Mouse (Mus musculus) urinary bladder, postnatal 10 days (tissue): ENCODE data around the gene Gpr152.
"Not testable (repeated sequence)": the region's sequence is repeated elsewhere in the genome, so short reads cannot be mapped to it uniquely, and the experiment has no call there.

Experiments
- DNase-seq: peaks from one replicate; pipeline ENCODE4 v3.0.0; 2022; ENCODE audit warnings: low spot score

Gpr152 gene

DNA sequence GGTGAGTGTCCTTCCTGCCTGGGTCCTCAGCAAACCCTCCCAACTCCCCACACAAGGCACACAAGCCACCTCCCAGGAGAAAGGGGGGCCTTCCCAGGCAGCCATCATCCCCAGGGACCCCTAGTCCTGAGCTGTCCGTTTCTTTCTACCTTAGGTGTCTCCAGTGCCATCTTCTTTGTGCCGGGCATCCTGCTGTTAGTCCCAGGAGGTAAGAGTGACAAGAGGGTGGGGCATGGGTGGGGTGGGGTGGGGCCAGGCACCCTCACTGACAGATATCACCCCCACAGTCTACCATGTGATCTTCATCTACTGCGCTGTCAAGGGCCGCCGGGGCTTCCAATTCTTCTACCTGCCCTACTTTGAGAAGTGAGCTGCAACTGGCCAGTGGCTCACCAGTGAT lies 8.5 kb upstream of the Gpr152 start:
- DNase-seq, result no peak

DNA sequence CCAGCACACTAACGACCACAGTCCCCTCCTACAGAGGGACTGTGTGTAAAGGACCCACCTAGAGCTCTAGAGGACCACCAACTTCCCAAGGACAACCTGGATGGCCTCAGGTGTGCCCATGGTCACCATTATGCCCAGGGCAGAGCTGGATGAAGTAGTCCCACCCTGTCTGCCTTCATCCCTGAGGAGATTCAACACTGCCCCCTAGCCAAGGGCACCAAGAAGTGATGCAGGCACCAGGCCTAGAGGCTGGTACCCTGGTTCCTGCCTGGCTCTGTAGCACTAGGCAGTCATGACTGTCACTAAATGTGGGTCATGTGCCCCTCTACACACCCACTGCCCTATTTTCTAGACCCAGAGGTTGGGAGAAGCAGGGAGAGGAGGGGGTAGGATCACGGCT lies 7.8 kb upstream of the Gpr152 start:
- no peak for DNase-seq

DNA sequence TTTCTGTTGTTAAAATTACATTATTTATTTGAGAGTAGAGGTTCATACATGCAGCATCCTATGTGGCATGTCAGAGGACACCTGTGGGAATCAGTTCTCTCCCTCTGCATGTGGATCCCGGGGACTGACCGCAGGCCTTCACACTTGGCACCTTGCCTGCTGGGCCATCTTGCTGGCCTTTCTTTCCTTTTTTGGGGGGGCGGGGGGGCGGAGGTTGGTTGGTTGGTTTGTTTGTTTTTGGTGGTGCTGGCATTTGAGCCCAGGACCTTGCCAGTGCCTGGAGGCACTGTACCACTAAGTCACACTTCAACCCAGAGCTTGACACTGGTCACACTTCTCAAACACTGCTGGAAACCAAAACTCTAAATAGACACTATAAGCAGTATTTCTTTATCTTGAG lies 5.2 kb upstream of the Gpr152 start:
- DNase-seq, result no peak

DNA sequence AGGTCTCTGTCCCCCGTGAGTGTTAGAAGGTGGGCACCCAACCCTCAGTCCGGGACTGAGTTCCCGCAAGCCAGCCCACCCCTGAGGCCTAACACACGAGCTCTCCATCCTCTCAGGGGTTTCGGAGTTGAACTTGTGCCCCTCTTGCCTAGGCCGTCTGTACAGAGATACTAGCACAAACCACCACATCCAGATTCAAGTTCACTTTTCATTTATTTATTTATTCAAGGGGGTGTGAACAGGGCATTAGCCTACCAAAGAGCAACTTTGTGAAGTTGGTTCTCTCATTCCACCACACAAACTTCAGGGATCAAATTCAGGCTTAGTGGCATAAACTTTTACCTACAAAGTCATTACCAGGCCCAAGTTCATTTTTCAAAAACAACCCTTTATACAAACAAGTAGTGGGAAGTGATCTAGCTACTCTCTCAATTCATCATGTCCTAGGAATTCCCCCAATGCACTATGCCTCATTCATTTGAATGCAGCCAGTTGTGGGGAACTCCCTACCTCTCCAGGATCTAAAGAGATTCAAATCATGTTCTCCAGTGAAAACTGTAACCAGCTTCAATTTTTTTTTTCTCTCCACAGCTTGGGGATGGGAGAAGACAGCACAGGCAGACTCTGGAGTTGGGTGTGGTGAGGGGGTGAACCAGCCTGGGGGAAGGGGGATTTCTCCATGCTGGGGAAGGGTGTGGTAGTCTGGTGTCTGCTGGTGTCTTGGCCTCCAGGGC lies 4.2 kb upstream of the Gpr152 start:
- not testable (repeated sequence) for DNase-seq

DNA sequence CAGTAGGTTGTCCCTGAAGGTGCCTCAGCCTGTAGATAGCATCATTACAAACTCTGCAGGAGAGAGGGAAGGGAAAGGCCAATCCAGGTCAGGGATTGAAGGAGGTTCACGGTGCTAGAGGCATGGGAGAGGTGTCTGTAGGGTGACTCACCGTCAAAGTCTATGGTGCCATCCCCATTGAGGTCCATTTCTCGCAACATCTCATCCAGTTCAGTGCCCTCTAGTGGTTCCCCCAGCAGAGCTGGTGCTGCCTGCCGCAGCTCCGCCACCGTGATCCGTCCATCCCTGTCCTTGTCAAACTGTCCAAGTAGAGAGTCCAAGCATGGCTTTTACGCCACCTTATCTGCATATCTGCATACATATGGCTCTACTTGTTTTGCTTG lies 3.6 kb upstream of the Gpr152 start:
- DNase-seq, result not testable (repeated sequence)

DNA sequence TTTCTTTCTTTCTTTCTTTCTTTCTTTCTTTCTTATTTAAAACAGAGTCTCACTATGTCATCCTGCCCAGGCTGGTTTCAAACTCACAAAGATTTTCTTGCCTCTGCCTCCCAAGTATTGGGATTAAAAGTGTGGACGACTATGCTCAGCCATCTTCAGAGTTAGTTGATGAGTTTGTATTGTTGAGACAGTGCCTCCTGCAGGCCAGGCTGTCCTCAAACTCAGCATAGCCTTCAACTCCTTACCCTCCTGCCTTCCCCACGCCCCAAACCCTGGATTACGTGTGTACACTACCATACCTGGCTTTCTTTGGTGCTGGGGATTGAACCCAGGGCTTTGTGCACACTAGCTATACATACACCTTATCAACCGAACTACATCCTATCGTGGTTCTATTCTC lies 3.1 kb upstream of the Gpr152 start:
- DNase-seq, result no peak

DNA sequence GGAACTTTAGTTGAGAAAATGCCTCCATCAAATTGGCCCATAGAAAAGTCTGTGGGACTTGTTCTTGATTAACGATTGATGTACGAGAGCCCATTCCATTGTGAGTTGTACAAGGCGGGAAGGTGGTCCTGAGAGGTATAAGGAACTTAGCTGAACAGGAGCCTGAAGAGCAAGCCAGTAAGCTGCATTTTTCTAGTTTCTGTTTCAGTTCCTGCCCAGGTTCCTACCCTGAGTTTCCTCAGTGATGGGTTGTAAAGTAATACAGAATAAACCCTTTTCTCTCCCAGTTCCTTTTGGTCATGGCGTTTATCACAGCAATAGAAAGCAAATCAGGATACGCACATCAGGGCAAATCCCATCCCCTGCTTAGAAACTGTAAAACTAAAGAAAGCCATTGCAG lies 1.7 kb upstream of the Gpr152 start:
- no peak for DNase-seq

DNA sequence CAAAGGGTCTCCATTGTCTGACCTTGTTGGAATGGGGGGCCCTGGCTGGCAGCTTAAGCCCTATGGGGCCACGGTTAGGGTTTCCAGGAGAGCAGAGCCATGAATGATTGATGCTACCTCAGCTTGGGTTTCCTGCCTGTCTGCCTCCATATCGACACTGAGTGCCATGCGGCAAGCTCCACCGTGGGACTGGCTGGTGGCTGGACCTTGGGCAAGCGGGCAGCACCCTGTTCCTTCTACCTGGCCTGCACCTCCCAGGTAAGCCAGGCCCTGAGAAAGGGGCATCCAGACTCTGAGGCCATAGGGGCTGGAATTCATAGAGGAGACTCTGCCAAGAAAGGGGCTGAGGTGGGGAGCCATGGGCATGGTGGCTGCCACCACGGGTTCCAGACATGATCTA lies 560 bp downstream of the Gpr152 start:
- no peak for DNase-seq

DNA sequence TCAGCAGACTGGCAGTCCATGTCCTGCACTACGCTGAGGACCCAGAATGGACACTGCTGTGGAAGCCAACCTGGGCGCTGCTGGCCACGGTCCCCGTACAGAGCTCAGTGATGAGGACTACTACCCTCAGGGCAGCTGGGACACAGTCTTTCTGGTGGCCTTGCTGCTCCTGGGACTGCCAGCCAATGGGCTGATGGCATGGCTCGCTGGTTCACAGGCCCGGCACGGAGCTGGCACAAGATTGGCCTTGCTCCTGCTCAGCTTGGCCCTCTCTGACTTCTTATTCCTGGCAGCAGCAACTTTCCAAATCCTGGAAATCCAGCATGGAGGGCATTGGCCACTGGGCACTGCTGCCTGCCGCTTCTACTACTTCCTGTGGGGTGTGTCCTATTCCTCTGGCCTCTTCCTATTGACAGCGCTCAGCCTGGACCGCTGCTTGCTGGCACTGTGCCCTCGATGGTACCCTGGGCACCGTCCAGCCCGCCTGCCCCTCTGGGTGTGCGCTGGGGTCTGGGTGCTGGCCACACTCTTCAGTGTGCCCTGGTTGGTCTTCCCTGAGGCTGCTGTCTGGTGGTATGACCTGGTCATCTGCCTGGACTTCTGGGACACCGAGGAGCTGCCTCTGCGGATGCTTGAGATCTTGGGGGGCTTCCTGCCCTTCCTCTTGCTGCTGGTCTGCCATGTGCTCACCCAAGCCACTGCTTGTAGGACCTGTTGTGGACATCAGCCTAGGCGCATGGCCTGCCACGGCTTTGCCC lies 3.0 kb downstream of the Gpr152 start:
- DNase-seq, result no peak

DNA sequence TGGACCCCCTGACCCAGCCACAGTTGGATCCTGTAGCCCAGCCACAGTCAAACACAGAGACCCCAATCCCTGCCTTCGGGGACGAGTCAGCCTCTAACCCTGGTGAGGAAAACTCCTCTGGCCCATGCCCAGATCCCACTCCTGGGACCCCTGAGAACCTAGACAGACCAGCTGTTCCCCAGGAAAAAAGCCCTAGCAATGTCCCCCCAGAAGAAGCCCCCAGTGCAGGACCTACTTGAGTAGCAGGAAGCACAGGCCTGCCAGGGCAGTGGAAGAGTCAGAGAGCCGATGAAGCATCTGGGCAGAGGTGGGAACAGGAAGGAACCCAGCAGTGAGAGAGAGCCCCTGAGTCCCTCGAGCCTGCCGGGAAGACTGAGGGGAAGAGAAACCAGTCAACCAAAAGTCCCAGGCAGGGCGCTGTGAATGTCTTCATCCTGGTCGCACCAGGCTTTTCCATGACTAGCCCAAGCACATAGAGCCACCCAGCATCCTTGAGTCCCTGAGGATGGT lies 4.2 kb downstream of the Gpr152 start, which contains the start of gene Cabp4:
Gene Cabp4, minus strand, starts transcription at position 275 of the 510 bp plus-strand sequence.
- no peak for DNase-seq

DNA sequence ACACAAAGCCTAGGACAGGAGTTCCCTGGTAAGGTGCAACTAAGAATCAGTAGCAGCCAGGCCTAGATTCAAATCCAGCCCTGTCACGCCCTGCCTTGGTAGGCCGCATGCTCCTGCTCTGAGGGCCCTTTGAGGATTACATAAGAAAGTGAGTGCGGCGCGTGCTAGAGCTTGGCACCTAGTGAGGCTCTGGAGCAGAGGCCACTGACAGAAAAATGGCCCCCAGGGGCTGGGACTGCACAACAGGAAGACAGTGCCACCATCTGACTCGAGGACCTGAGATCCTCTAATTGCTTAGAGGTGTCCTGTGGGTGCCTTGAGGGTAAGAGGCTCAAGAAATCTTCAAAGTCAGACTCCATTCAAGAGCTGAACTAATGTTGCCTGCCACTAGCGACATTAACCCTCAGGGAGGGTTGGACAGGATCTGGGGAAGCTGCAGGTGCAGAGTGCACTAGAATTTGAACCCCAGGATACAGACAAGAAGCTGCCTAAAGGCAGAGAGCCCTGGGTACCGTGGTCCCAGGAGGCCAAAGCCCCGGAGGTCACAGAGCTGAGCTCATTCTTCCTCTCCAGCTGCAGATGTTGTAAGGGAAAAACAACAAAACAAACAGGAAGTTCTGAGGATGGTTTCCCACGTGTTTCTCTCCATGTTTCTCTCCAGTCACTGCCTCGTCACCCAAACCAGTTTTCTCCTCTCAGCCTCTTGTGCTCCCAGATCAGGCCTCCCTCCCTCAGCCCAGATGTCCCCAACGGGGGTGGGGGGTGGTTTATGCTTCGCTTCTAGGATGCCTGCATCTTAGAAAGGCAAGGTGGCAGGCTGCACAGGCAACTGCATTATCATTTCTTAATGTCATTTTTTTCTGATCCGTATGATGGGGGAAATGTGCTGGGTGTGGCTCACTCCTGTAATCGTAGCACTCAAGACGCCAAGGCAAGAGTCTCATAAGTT lies 5.2 kb downstream of the Gpr152 start:
- no peak for DNase-seq

DNA sequence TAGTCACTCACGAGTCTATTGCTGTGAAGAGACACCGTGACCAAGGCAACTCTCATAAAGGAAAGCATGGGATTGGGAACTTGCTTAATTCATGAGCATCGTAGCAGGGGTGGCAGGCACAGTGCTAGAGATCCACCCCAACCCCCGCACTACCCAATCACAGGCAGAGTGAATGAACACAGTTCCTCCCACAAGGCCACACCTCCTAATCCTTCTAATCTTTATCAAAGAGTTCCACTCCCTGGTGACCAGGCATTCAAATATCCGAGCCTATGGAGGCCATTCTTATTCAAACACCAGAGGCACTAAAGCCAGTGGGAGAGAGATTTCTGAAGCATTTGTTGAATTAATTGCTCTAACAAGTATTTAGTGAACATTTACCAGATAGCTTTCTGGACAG lies 6.3 kb downstream of the Gpr152 start:
- no peak for DNase-seq

DNA sequence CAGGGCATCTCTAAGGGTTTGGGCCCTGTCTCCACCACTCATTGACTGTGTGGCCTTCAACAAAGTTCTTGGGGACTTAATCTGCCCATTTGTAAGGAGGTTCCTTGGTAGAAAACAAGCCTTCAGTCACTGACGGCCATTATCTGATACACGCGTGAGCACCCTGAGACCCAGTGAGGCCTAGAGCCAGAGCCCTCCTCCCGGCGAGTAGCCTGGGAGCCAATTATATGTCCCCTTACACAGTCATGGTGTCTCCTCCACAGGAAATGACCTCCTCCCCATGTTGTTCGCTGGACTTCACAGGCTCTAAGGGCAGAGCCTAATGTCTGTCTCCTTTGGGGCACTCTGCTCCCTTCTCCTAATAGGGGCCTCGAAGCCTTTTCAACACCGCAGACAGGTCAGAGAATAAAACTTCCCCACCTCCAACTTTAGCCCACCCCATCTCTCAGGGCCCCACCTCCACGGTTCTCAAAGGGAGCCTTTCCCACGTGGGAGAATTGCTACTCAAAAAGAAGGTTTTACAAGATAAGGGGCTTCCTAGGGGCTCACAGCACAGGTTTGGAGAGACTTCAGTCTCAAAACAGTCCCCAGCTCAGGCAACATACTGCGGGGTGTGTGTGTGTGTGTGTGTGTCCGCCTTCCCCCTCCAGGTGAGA lies 6.9 kb downstream of the Gpr152 start:
- no peak for DNase-seq

DNA sequence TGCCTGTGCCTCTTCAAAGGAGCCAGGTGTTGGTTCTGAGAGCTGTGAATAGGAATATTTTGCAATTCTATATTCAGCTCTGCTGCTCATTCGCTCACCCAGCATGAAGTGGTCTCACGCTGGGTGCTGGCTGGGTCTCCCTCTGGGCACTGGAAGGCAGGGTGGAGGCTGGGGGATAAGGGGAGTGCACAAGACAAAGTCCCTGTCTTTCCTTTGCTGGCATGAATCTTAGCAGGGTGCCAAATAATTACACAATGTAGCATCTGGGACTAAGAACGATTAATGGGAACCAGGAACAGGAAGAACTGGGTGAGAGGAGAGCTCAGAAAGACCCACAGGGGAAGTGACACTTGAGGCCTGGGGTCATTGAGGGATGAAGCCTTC lies 7.4 kb downstream of the Gpr152 start:
- DNase-seq, result no peak

DNA sequence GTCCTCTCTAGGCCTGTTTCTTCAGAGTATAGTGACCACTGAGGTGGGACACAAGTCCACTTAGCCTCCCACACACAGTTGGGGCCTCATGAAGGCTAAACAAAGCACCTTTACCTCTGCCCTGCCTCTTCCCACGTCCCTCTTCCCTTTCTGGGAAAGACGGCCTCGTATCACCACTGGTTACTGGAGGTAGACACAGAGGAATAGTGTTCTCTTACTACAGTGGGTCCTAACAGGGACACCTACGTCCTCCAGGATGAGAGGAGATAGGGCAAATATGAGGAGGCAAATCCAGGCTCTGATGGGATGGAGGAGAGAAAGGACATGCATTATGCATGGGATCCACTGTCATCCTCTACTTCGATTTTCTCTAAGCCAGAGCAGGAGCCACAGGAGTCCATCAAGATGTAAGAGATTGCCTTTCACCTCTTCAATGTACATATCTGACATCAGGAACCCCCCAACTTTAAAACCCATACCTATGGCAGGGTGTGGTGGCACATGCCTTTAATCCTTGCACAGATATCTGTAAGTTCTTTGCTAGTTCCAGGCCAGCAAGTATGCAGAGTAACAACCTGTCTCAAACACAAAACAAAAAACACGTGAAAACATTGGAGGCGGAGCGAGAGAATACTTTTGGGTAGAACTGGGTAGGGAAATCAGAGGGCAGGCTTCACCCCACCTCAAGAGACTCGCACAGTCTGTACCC lies 8.3 kb downstream of the Gpr152 start:
- no peak for DNase-seq

DNA sequence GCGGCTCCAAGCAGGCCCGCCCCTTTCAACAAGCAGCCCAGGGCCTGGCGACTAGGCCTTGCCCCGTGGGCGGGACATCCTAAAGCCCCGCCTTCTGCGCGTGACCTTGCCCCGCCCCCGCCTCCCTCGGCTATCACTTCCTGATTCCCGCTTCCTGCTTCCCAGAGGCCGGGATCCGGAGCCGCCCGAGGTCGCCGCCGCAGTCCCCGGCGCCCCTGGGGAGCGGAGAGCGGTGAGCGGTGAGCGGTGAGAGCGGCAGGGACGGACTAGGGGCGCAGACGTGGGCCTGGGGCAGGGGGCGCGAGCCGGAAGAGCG lies 8.9 kb downstream of the Gpr152 start, which contains the start of gene Coro1b:
Gene Coro1b, plus strand, starts transcription at position 129 of the 316 bp plus-strand sequence.
- DNase-seq, result peak; percentile 95

DNA sequence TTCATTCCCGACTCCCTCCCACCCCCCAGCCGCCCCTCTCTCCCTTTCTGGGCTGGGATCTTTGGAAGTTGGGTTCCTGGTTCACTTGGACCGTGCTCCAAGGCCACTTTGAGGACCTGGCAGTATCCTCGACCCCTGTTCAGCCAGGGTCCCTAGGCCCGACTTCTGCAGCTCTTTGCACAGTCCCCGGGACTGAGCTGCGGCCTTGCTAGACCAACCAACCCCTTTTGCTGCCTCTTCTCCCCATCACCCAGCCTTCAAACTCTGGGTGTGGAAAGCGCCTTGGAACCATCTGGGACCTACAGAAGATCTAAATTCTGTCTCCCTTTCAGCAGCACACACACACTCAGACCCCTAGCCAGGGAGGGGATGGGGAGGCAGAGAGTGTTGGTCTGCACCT lies 9.2 kb downstream of the Gpr152 start:
- no peak for DNase-seq

DNA sequence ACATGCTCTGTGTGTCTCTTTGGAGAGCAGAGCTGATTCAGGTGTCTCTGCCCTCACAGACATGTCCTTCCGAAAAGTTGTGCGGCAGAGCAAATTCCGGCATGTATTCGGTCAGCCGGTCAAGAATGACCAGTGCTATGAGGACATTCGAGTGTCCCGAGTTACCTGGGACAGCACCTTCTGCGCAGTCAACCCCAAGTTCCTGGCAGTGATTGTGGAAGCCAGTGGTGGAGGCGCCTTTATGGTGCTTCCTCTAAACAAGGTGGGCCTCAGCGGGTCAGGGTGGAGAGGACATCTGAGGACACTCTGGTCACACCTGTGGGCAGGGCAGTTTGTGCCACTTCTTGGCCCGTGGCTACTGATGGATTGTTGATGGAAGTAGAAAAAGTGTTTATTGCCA lies 9.7 kb downstream of the Gpr152 start:
- DNase-seq, result no peak

DNA sequence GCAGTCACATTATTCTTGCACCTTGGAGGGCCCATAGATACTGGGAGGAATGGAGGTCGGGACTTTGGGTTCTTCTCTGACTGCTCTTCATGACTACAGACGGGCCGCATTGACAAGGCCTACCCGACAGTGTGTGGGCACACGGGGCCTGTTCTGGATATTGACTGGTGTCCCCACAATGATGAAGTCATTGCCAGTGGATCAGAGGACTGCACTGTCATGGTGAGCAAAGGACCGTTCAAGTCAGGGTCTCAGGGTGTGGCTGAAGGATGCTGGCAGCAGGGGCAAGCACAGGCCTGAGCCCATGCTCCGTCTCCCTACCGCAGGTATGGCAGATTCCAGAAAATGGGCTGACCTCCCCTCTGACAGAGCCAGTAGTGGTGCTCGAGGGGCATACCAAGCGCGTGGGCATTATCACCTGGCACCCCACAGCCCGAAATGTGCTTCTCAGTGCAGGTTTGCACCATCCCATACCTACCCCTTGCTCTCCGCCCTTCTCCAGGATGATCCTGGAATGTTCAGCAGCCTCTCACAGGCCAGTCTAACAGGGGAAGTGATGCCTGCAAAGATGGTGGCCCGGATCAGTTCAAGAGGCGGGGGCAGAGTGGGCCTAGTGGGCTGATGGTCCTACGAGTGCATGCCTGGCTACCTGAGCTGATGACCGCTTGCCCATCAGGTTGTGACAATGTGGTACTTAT lies 10.3 kb downstream of the Gpr152 start:
- DNase-seq, result no peak
